Mouse (Mus musculus): ENCODE measurements around the gene Pax1. TPM values are rescaled to one million over a fixed set of nuclear protein-coding genes. Genes with fewer than 3 reads are reported as not detected.

Gene Pax1
- total RNA-seq, 2 experiments from 2014 or later: not detected

DNA sequence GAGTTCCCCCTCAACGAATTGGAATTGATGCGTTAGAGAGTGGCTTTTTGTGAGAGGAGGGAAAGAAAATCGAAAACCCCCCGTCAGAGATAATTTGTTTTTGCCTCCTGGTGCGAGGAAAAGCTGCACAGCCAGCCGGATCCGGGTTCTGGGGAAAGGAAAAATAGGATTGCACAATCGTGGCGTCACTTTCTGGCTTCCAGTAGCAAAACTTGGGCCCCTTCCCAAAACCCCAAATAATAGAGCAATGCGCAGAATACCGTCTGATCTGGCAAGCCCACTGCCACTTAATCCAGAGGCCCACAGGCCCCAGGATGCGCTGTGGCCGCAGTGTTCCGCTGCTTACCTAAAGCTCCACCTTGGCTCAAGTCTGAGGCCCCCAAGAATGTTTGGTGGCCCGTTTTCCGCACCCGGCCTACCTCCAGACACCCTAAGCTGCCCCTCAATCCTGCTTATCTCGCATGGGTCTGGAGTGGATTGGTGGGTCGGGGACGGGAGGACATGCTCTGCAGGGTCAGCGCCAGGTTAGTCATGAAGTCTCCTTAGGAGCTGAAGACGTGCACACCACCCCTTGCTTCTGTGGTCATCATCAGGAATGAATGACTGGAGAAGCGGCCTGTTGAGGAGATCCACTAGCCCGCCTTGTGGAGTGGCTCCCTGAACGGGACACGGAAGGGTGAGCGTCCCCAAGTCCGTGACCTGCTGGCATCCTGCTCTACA is 11.4 kb downstream of the Pax1 start:
- no peak for DNase-seq (ENCODE audit: low spot score in 2 of 2)

DNA sequence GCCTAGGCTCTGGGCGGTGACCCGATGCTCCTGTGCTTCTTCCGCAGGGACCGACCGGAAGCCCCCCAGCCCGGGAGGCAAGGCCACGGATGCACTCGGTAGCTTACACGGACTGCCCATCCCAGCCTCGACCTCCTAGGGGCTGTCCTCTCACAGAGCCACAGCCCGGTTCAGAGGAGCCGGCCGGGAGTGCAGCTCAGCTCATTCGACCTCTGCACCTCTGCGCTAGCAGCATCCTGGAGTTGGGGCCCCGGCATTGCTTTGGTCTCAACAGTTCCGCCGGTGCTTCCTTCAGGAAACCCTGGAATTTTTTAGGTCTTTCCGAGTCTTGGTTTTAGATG is 11.9 kb downstream of the Pax1 start:
- no peak for DNase-seq (ENCODE audit: low spot score in 2 of 2)

DNA sequence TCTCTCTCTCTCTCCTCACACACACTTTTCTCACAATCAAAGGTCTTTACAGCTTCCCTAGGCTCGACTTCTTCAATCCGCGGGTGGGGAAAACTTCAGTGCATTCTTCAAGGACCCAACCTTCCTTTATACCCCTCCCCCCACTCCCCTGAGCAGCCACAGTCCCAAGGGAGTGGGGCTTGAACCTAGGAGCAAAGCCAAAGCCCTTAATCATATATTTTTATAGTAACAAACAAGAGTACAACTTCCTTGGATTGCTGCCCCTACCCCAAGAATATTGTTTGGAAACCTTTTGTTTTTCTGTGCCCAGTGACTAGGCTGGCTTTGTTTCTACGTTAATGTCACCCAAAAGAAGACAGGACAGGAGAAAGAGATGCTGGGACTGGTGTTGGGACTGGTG is 12.5 kb downstream of the Pax1 start:
- DNase-seq (ENCODE audit: low spot score in 2 of 2): no peak

DNA sequence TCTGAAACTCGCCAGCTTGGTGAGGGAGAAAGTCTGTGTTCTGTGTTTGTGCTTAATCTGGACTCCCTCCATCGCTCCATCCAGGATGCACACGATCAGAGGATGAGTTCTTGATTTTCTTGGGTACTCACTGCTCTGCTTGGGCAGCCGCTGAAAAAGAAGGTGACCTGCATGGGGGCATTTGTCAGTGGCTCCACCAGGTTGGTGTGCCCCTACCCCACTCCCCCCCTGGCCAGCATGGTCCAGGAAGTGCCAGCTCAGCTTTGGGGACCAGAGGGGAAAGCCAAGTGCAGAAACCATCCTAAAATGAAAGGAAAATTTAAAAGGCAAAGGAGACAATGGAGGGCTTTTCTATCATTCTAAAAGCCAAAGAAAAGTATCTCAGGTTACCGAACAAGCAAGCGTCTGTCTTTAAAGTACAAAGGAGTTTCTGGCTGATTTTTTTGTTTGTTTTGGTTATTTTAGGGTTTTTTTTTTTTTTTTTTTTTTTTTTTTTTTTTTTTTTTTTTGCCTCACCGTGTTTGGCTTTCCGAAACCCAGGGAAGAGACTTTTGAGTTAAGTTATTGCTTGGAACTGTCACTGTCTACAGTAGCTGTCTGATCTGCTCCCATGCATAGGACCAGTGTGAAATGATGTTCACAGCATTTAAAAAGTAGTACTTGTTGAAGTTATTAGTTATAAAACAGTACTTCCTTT is 13.4 kb downstream of the Pax1 start:
- DNase-seq (ENCODE audit: low spot score in 2 of 2): no peak

DNA sequence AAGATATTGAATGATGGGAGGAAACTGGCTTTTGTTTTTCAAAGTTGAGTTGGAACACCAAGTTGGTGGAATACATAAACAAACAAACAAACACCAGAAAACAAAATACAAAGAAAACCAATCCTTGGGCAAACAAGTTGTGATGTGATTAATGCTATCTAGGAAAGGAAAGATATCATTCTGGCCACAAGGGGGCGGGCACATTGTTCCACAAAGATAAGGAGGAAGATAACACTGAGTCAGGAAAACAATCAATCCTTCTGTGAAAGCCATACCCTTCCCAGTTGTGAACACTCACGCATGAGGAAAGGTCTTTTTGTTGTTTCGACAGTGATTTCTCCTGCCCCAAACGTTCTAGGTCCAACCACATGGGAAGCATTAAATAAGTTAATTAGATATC is 17.2 kb downstream of the Pax1 start:
- peak; percentile 17 to 79 for DNase-seq (ENCODE audit: low spot score in 2 of 2)

DNA sequence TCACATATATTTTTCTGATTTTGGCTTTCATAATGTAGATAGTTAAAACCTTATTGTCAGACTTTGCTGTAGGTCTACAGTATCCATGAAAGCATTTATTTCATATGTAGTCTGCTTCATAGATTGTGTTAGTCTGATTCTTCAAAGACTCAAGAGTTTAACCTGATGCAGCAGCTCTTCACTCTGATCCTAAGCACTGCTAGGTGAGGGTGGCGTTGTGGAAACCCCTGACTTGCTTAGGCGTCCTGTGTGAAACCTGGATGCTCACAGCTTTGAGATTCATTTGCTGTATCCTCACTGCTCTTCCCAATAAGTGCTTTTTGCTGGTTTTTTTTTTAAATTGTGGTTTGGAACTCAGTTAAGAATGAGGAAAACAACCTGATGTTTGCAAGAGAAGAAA is 21.6 kb downstream of the Pax1 start:
- no peak for DNase-seq (ENCODE audit: low spot score in 2 of 2)

DNA sequence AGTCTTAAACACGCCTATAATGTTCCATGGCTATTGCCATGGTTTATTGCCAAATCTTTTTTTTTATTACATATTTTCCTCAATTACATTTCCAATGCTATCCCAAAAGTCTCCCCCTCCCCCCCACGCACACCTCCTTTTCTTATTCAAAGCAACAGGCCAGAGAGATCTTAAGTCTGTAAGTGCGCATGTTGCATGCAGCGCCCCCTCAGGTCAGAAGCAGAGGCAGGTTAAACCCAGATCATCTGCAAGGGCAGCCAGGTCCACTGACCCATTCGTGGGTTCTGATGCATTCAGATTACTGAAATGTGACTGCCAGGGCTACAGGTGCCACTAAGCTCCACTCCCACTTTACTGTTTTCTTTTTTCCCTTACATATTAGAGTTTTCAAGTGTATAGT is 25.2 kb downstream of the Pax1 start:
- DNase-seq (ENCODE audit: low spot score in 2 of 2): no peak

DNA sequence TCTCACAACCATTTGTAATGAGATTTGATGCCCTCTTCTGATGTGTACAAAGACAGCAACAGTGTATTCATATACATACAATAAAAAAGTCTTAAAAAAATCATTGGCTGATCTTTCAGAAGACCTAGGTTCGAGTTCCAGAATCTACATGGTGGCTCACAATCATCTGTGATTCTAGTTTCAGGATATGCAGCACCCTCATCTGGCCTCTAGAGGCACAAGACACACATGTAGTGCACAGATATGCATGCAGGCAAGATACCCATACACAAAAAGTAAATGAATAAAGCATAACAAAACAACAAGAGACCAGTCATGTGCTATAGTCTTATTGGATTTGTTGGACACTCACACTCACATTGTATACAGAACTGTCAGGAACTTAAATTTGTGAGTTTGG is 47.6 kb downstream of the Pax1 start:
- DNase-seq (ENCODE audit: low spot score in 2 of 2): no peak

DNA sequence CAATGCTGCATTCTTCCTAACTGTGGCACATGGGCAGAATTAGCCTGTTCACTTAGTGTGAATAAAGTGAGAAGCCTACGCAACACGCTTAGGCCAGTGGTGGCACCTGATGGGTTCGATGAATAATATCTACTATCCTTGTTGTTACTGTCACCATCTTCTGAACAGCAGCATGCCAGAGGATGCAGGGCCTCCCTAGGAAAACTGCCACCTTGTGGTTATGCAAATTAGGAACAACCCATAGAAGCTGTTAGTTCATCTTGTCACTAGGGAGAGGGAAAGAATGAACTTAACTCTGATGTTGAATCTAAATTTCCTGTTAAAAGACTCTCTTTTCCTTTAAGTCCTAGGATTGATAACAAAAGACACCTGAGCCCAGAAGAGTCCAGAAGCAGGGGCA is 53.3 kb downstream of the Pax1 start:
- no peak for DNase-seq (ENCODE audit: low spot score in 2 of 2)

DNA sequence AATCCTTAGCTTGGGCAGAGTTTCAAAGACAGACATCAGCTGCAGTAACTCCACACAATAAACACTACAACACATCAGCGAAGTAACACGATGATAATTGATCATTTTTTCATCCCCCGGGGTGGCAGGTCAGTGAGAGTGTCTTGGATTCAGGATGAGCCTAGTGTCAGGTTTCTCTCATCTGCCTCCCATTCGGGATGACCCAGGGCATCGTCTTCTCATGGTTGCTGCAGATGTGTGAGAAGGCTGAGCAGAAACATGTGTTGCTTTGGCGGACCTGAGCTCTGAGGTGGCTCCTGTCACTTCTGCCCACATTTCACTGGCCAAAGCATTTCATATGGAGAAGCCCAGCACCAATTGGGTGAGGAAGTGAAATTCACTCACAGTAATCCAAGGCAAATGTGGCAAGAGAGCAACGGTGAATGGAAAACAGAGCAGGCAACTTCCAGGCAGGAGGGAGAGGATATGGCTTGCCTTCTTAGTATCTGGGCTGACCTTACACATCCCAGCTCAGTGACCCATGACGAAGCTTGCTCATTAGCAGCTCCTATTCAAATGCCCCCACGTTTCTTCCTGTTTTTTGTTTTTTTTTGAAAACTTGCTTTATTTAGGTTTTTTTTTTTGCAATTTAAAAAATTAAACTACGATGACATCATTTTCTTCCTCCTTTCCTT is 63.0 kb downstream of the Pax1 start:
- no peak for DNase-seq (ENCODE audit: low spot score in 2 of 2)

DNA sequence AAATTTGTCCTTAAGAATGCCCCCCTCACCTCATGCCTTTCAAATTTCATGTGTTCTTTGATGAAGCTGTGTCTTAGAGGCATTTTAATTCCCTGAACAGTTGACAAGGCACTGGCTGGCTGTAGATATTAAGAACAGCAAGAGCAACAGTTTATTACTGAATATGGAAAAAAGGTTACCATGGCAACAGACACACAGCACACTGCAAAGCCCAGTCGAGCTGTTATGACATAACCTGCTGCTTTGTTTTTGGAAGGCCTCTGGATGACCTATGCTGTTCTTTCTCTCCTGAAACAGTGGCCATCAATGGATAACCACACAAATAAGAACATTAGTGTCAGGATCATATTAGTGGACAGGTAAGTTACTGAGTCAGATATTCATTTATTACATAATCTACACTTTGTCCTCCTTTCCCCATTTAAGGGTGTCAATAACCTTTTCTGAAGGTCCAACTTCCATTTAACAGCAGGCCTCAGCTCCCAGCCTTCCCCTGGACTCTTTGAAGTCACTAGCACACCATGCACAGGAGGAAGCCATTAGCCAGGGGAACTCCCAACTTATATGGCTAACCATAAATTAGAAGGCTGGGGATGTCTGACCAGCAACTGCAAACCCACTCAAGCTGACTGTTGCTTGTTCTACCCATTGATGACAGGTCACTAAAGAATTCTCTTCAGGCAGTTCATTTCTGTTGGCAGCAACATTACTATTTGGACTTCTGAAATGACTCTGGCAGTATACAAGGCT is 68.1 kb downstream of the Pax1 start:
- peak in 1 of 2 experiments; percentile 28 for DNase-seq (ENCODE audit: low spot score in 2 of 2)

DNA sequence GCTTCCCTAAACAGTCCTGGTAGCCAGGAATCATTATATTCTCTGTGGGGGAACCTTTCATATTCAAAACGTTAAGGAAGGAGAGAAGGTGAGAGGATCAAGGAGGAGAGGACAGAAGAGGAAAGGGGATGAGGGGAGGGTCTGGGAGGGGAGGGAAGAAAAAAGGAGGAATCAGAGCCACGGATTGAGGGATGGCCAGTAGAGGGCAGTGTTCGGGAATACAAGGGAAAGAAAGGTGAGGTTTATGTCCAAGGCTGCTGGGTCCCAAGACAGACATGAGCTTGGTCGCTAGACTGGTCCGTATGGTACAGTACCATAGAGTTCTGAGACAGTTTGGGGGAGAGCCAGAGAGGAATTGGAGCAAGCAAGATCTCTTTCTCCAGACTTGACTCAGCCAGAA is 71.4 kb downstream of the Pax1 start:
- DNase-seq (ENCODE audit: low spot score in 2 of 2): peak in 1 of 2 experiments; percentile 34

Other genes with a start within 250 kb of the Pax1 start
- 1 to 10 TPM; 3.2 to 5.6 TPM for gene Nkx2-2, start 167.7 kb upstream of the Pax1 start, total RNA-seq (2021)

Data from layer of hippocampus, adult 18-20 months (tissue).